Mouse (Mus musculus) stomach, postnatal 0 days (tissue): ENCODE measurements around the gene Naaladl1.
"Not testable (repeated sequence)": the region's sequence is repeated elsewhere in the genome, so short reads cannot be mapped to it uniquely, and the experiment has no call there.

ENCODE experiments used
- CTCF ChIP-seq: IDR thresholded peaks from 2 replicates; pipeline ENCODE4 v1.5.1; 2016; ENCODE audit warnings: antibody characterized with exemption, low read depth, mild to moderate bottlenecking, moderate library complexity
- EP300 ChIP-seq: optimal IDR thresholded peaks from 2 replicates; pipeline ENCODE3; 2016; ENCODE audit warnings: antibody characterized with exemption

DNA sequence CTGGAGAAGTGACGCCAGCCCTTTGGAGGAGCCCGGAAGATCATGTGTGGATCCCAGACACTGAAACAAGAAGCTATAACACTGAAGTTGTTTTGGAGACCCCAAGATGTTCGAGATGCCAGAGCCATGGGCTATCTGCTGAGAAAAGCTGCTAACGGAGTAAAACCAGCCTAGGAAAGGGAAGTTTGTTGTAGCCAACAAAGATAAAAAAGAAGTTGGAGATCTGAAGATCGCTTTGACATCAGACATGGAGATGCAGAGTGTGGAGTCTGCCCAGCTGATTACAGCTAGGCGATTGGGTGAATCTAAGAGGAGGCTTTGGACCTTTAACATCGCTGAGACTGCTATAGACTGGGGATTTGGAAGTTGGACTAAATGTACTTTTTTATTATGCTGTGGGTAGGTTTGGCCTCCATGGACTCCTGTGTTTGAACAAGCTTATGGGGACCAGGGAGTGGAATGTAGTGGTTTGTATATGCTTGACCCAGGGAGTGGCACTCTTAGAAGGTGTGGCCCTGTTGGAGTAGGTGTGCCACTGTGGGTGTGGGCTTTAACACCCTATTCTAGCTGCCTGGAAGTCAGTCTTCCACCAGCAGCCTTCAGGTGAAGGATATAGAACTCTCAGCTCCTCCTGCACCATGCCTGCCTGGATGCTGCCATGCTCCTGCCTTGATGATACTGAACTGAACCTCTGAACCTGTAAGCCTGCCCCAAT lies 25.0 kb downstream of the Naaladl1 start:
- TF ChIP-seq EP300, CTCF: not testable (repeated sequence)
